Mouse (Mus musculus) MN1 (cell line): ENCODE results near the gene Asb11.

Experiments used
- DNase-seq: peaks from one replicate; pipeline ENCODE4 v3.0.0-alpha.2; 2016; ENCODE audit warnings: low spot score

The Asb11 gene

GRCm38 (mm10) chrX:164436709-164437108 is at the start of gene Asb11:
TSS of gene Asb11 (plus strand) at chrX:164436994.
- DNase-seq: no peak

GRCm38 (mm10) chrX:164394091-164394490 is 42.7 kb upstream of the Asb11 start:
- DNase-seq: no peak

- DNase-seq: peak; percentile 44
These were observed 38.3 kb upstream of the Asb11 start for GRCm38 (mm10) chrX:164398456-164398855.

GRCm38 (mm10) chrX:164405080-164405649 is 31.6 kb upstream of the Asb11 start:
- DNase-seq: no peak

GRCm38 (mm10) chrX:164406133-164407022 is 30.4 kb upstream of the Asb11 start:
- DNase-seq: no peak

- no peak for DNase-seq
These were observed 28.4 kb upstream of the Asb11 start for GRCm38 (mm10) chrX:164408301-164408927.

- no peak for DNase-seq
These were observed 26.2 kb upstream of the Asb11 start for GRCm38 (mm10) chrX:164410562-164410961.

GRCm38 (mm10) chrX:164416803-164417202 is 20.0 kb upstream of the Asb11 start:
- no peak for DNase-seq

GRCm38 (mm10) chrX:164418008-164418407 is 18.8 kb upstream of the Asb11 start:
- no peak for DNase-seq

- peak; percentile 95 for DNase-seq
These were observed 17.3 kb upstream of the Asb11 start, which contains the start of gene Piga for GRCm38 (mm10) chrX:164419471-164419939. TSS of gene Piga (plus strand) at chrX:164419787.

- DNase-seq: no peak
These were observed 16.8 kb upstream of the Asb11 start for GRCm38 (mm10) chrX:164419955-164420354.

- DNase-seq: no peak
These were observed 16.3 kb upstream of the Asb11 start for GRCm38 (mm10) chrX:164420518-164420917.

GRCm38 (mm10) chrX:164424821-164425220 is 12.0 kb upstream of the Asb11 start:
- DNase-seq: no peak

GRCm38 (mm10) chrX:164427295-164427694 is 9.5 kb upstream of the Asb11 start:
- DNase-seq: no peak

- DNase-seq: no peak
These were observed 8.6 kb upstream of the Asb11 start for GRCm38 (mm10) chrX:164428224-164428623.

- DNase-seq: no peak
These were observed 6.2 kb upstream of the Asb11 start for GRCm38 (mm10) chrX:164430621-164431020.

- DNase-seq: no peak
These were observed 5.7 kb upstream of the Asb11 start for GRCm38 (mm10) chrX:164431133-164431532.

- no peak for DNase-seq
These were observed 5.3 kb upstream of the Asb11 start for GRCm38 (mm10) chrX:164431541-164431940.

- no peak for DNase-seq
These were observed 4.1 kb upstream of the Asb11 start for GRCm38 (mm10) chrX:164432682-164433081.

- no peak for DNase-seq
These were observed 2.7 kb downstream of the Asb11 start for GRCm38 (mm10) chrX:164439462-164439861.

GRCm38 (mm10) chrX:164440140-164440539 is 3.3 kb downstream of the Asb11 start:
- DNase-seq: no peak

- no peak for DNase-seq
These were observed 3.9 kb downstream of the Asb11 start for GRCm38 (mm10) chrX:164440703-164441102.

GRCm38 (mm10) chrX:164441306-164441705 is 4.5 kb downstream of the Asb11 start:
- no peak for DNase-seq
